Mouse (Mus musculus) lung, embryonic 16.5 days (tissue): ENCODE measurements around the gene Synrg. TPM values are rescaled to one million over a fixed set of nuclear protein-coding genes. Genes with fewer than 3 reads are reported as not detected.

Source experiments
- ATAC-seq: fragments of 200-750 bp; cut with Nextera tagmentation; 2 replicates; pipeline ENCODE4 v1.8.0; 2017; ENCODE audit warnings: low read depth, mild to moderate bottlenecking, moderate library complexity
- H3K27ac ChIP-seq: fragments of 300-500 bp; sonication (generic); 2 replicates; pipeline ENCODE4 v1.5.1; 2014; ENCODE audit warnings: mild to moderate bottlenecking, control low read depth, low read length
- H3K27me3 ChIP-seq: fragments of 300-500 bp; sonication (generic); 2 replicates; pipeline ENCODE4 v1.6.1; 2014; ENCODE audit warnings: low read depth, low read length, mixed read lengths; ENCODE audit not compliant: control insufficient read depth, insufficient read depth
- H3K36me3 ChIP-seq: fragments of 300-500 bp; sonication (generic); 2 replicates; pipeline ENCODE4 v1.6.1; 2014; ENCODE audit warnings: low read length; ENCODE audit not compliant: control insufficient read depth, insufficient read depth
- H3K4me1 ChIP-seq: fragments of 300-500 bp; sonication (generic); replicated peaks from 2 replicates; pipeline ENCODE4 v1.6.1; 2014; ENCODE audit warnings: low read length, mixed read lengths; ENCODE audit not compliant: control insufficient read depth, insufficient read depth
- H3K4me2 ChIP-seq: fragments of 300-500 bp; sonication (generic); 2 replicates; pipeline ENCODE4 v1.6.1; 2014; ENCODE audit warnings: low read depth, low read length, control low read depth
- H3K4me3 ChIP-seq: fragments of 300-500 bp; sonication (generic); 2 replicates; pipeline ENCODE4 v1.5.1; 2014; ENCODE audit warnings: mild to moderate bottlenecking, low read length, control low read depth
- H3K9ac ChIP-seq: fragments of 300-500 bp; sonication (generic); 2 replicates; pipeline ENCODE4 v1.6.1; 2014; ENCODE audit warnings: low read length, control low read depth
- H3K9me3 ChIP-seq: fragments of 300-500 bp; sonication (generic); 2 replicates; pipeline ENCODE4 v1.6.1; 2016; ENCODE audit warnings: low read length; ENCODE audit not compliant: control insufficient read depth
- WGBS: fragments of 180-500 bp; shearing (Covaris S2); extraction: QIAGEN DNeasy Blood & Tissue Kit; methylation state at CpG from one replicate; pipeline ENCODE4 v1.1.7; 2014; 5-methylcytosine and 5-hydroxymethylcytosine counted together
- polyA plus RNA-seq: library from polyadenylated mRNA; unstranded; fragments of >200 nt; fragmentation: Nextera tagmentation; extraction: Ambion mirVana; gene quantifications from 2 replicates; pipeline ENCODE4 v1.2.1, GENCODE M21; 2015

Synrg gene
- polyA plus RNA-seq: 9.3 and 11.1 TPM in 2 replicates

DNA sequence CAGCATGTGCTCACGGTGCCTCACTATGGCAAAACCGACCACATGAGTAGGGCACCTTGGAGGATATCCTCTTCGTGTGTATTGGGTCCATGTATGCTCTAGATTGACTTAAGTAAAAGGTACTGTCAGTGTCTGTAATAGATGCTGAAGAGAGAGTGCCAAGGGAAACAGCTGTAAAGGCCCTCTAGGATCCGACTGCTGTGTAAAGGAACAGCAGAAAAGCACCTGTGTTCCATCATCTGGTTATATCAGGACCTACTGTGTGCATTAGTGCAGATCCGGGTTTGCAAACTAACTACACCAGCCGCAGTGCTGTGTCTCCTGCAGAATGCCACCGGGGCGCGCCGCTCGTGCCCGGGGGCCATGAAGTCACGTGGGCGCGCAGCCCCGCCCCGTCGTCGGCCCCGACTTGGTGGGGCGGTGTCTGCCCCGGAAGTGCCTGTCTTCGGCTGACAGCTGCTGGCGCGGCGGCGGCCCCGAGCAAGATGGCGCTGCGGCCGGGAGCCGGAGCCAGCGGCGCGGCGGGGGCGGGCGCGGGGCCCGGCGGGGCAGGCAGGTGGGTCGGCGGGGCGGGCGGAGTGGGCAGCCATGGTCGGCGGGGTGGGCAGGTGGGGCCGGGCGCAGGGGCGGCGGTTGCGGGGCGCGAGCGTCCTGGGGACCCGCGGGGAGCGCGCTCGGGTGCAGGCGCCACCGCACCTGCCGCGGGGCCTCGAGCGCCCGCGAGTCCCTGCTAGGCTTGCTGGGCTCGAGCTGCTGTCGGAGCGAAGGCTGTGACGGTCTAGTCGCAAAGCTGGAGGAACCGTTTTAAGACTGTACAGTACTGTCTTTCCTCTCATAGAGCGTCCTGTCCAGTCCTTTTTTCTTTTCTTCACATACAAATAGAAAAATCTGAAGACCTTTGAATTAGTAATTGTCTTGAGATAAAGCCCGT, at the start of gene Synrg:
Synrg (plus strand) TSS at position 438 of the 931 bp plus-strand sequence.
- peak; percentile 98 for ATAC-seq
- WGBS: 1% methylated on average over 56 of the region's 76 CpGs
- no peaks in the 10 kb centered on the region for H3K27me3 ChIP-seq
- H3K4me1 ChIP-seq: peaks cover 3% of the 10 kb centered on the region; the same call in 1 of the 2 replicates
- H3K9me3 ChIP-seq: no peaks in the 10 kb centered on the region
- H3K4me2 ChIP-seq: peak within 1 kb of the TSS; percentile 78
- peak within 1 kb of the TSS; percentile 73 for H3K4me3 ChIP-seq
- peak within 1 kb of the TSS; percentile 73 for H3K27ac ChIP-seq
- peaks cover 26% of the 10 kb centered on the region for H3K36me3 ChIP-seq
- peak within 1 kb of the TSS; percentile 82 for H3K9ac ChIP-seq

DNA sequence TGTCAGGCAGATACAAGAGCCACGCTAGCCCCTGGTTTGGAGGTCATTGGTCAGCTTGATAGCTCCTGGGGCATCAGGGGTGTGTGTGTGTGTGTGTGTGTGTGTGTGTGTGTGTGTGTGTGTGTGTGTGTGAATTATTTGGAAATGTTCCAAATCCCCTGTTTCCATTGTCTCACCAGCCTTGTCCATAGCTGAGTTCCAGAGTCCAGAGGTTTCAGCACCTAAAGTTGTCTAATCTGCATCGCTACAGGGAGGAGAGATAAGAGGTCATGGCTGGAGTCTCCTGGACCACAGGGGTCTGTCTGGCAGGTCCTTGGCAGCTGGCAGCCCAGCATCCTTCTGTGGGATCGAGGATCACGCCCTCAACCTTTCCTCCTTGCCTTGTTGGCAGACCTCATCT, 49.7 kb upstream of the Synrg start:
- ATAC-seq: no peak
- H3K4me1 ChIP-seq: no peaks in the 10 kb centered on the region
- no peaks in the 10 kb centered on the region for H3K9me3 ChIP-seq
- H3K4me2 ChIP-seq: no peak overlapping the region
- H3K27ac ChIP-seq: no peak overlapping the region
- no peaks in the 10 kb centered on the region for H3K27me3 ChIP-seq
- H3K36me3 ChIP-seq: no peaks in the 10 kb centered on the region
- WGBS: 58% methylated on average over 4 of the region's 4 CpGs
- no peak overlapping the region for H3K9ac ChIP-seq
- H3K4me3 ChIP-seq: no peak overlapping the region

DNA sequence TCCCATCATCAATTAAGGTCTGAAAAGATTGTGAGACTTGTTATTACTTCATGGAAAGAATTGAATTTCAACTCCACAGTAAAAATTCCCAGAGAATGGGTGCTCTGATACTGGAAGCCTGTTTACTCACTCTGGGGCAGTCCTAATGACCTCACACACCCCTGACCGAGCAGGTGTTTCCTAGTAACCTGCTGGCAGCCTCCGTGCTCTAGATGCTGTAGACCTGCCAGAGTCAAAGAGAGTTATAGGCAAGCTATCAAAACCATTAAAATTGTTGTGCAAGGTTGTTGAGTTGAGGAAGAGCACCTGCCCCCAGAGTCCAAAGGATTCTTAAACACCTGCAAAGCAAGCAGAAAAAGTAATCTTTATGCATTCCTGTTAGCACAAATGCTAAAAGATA, 41.6 kb upstream of the Synrg start:
- Histone ChIP-seq H3K27me3 (no peaks in the 10 kb centered on the region), H3K27ac (no peak overlapping the region), H3K4me1 (no peaks in the 10 kb centered on the region), H3K36me3 (no peaks in the 10 kb centered on the region), H3K9ac (no peak overlapping the region), H3K9me3 (no peaks in the 10 kb centered on the region), H3K4me2 (no peak overlapping the region), H3K4me3 (no peak overlapping the region)
- WGBS: 27% methylated on average over 2 of the region's 2 CpGs
- no peak for ATAC-seq

DNA sequence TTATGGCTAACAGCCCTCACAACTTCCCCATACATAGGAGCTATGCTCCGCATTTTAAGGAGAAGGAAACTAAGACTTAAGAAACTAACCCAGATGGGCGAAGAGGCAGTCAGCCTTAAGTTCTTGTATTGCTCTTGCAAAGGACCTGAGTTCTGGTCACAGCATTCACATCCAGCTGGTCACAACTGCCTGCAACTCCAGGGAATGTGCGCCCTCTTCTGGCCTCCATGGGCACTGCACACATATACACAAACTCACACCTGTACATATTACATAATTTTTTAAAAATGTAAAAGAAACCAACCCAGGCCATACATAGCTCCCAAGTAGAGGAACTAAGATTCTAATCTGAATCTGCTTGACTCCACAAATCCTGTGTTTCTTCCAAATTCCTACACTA, 37.1 kb upstream of the Synrg start:
- Histone ChIP-seq H3K4me2 (no peak overlapping the region), H3K4me1 (no peaks in the 10 kb centered on the region), H3K4me3 (no peak overlapping the region), H3K36me3 (no peaks in the 10 kb centered on the region), H3K9me3 (no peaks in the 10 kb centered on the region), H3K27me3 (no peaks in the 10 kb centered on the region), H3K27ac (no peak overlapping the region), H3K9ac (no peak overlapping the region)
- no peak for ATAC-seq
- 65% methylated on average over 3 of the region's 3 CpGs for WGBS

DNA sequence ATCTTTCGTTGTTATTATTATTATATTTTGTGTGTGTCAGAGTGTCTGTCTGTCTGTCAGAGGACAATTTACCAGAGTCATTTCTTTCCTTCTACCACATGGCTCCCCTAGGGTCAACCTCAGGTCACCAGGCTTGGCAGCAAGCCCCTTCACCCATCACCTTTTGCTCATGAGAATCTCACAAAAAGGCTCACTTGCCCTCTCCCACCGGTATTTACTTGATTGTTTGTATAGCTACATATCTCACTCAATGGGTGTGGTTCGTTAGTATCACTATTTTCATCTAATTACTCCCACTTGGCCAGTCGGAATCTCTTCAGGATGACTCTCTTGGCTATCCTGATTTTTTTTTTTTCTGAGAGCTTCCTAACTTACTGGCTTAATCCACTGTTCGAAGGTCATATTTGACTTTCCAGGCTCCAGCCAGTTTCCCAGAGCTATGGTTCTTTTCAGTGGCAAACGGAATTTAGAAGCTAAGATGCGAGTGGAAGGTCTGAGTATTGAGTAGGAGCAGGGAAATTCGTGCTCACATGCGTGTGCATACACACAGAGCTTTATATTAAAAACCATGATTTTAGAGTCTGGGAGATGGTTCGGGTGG, 31.6 kb upstream of the Synrg start:
- no peak for ATAC-seq
- 66% methylated on average over 10 of the region's 10 CpGs for WGBS
- no peaks in the 10 kb centered on the region for H3K4me1 ChIP-seq
- no peak overlapping the region for H3K27ac ChIP-seq
- no peak overlapping the region for H3K4me2 ChIP-seq
- no peak overlapping the region for H3K4me3 ChIP-seq
- no peaks in the 10 kb centered on the region; the same call in 1 of the 2 replicates for H3K27me3 ChIP-seq
- no peaks in the 10 kb centered on the region for H3K36me3 ChIP-seq
- H3K9me3 ChIP-seq: no peaks in the 10 kb centered on the region
- no peak overlapping the region for H3K9ac ChIP-seq

DNA sequence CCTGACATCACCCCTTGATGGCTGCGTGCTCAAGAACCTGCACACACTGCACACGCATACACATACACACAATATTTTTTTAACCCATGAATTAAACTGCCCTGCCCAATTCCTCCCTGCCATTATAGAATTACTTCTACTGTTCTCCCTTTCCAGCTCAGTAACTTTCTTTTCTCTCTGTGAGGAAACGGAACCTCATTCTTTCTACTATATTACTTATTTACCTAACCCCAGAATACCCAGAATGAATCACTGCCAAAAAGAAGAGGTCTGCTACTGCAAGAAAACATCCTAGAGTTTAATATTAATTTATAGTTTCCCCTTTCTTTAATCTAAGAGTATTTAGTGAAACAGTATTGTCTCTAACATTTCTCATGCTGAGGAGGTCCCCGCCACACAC, 30.9 kb upstream of the Synrg start:
- Histone ChIP-seq H3K27me3 (no peaks in the 10 kb centered on the region; the same call in 1 of the 2 replicates), H3K9ac (no peak overlapping the region), H3K4me1 (no peaks in the 10 kb centered on the region), H3K36me3 (no peaks in the 10 kb centered on the region), H3K4me3 (no peak overlapping the region), H3K27ac (no peak overlapping the region), H3K4me2 (no peak overlapping the region), H3K9me3 (no peaks in the 10 kb centered on the region)
- 83% methylated on average over 4 of the region's 4 CpGs for WGBS
- ATAC-seq: no peak

DNA sequence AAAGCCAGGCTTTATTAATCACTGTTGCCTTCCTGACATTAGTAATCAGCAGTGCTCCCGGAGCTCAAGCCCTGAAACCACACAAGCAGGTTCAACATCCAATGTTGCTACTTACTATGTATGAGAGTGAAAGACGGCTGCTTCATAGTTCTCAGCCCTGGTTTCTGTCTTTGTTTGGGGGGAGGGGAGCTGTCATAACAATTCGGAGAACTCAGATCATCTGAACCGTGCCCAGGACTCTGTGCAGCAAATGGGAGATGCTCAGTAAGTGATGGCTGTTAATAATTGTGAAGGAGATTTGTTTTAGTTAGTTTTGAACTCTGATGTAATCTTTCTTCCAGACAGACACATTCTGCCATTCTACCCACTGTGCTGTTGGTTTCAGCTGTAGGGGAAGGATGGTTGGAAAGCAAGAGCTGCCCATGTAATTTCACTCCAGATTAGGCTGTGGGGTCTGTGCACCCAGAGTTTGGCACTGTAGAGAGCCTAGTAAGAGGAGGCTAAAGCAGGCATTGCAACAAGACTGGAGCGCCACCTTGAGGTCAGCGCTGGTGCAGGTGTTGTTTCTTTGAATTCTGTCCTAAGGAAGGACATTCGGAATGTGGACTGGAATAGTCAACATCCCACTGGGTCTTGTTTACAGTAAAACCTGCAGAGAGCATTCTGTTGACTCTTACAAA, 28.1 kb upstream of the Synrg start:
- no peaks in the 10 kb centered on the region for H3K36me3 ChIP-seq
- peak; percentile 45; the same call in 1 of the 2 replicates for ATAC-seq
- no peaks in the 10 kb centered on the region for H3K4me1 ChIP-seq
- no peak overlapping the region for H3K4me3 ChIP-seq
- no peaks in the 10 kb centered on the region; the same call in 1 of the 2 replicates for H3K27me3 ChIP-seq
- 11% methylated on average over 7 of the region's 7 CpGs for WGBS
- no peak overlapping the region for H3K9ac ChIP-seq
- no peak overlapping the region for H3K4me2 ChIP-seq
- H3K9me3 ChIP-seq: no peaks in the 10 kb centered on the region
- no peak overlapping the region for H3K27ac ChIP-seq

DNA sequence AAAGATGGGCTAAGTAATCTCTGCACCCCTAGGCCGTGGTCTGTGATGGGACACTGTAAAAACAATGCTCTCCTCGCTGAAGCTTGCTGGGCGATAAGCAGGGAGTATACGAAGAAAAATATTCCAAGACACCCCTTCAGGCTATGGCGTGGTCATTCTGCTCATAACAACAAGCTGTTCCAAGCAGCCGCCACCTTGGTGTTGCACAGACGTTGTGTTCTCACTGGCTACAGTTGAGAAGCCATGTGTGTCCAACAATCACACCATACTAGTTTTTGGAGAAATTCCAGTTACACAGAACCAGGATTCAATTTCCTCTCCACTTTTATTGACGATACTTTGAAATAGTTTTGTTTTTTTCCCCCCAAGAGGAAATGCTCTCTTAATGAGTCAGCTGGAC, 25.7 kb upstream of the Synrg start:
- ATAC-seq: no peak
- Histone ChIP-seq H3K9ac (no peak overlapping the region), H3K4me3 (no peak overlapping the region), H3K9me3 (no peaks in the 10 kb centered on the region), H3K4me1 (peaks cover 9% of the 10 kb centered on the region; the same call in 1 of the 2 replicates), H3K27me3 (no peaks in the 10 kb centered on the region; the same call in 1 of the 2 replicates), H3K4me2 (no peak overlapping the region), H3K36me3 (no peaks in the 10 kb centered on the region), H3K27ac (no peak overlapping the region)
- 74% methylated on average over 8 of the region's 8 CpGs for WGBS
